Mouse (Mus musculus) small intestine, adult 2 months (tissue): ENCODE results near the gene Otof.

Experiments used
- CTCF ChIP-seq: fragments of 200-500 bp; IDR thresholded peaks from 2 replicates; pipeline ENCODE4 v1.5.1; 2012; ENCODE audit warnings: low read depth, mild to moderate bottlenecking, control low read depth, inconsistent platforms, low read length, moderate library complexity, mixed read lengths; ENCODE audit not compliant: insufficient replicate concordance, insufficient read length; ENCODE audit errors: extremely low read depth
- POLR2A ChIP-seq: fragments of 200-500 bp; IDR thresholded peaks from 2 replicates; pipeline ENCODE4 v1.6.1; 2012; ENCODE audit warnings: low read depth, mild to moderate bottlenecking, control low read depth, inconsistent platforms, low read length, moderate library complexity

DNA sequence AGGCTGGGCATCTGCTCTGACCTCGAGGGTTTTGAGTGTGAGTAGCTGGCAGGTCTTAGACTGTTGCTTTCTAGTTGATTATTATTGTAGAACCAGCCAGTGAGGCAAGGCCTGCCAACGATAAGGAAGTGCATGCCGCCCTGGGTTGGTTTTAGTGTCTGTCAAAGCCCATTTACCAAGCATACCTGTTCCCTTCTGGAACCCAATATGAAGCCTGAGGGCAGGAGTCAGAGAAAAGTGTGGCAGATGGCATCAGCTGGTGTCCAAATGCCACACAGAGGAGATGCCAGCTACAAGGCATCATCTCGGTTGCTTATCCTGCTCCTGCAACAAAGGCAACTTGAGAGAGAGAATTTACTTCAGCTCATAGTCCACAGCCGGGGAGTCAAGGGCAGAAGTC lies 120.9 kb downstream of the Otof start:
- TF ChIP-seq CTCF (no peak), POLR2A (no peak)
